Mouse (Mus musculus) retina, embryonic 14.5 days (tissue): Measurements from ENCODE around the gene Ldlr.
A peak's percentile ranks its signal among the peaks of the same experiment; 100 is the strongest.

ENCODE experiments used
- DNase-seq: peaks from one replicate; pipeline ENCODE4 v3.0.0-alpha.2; 2015; ENCODE audit warnings: low spot score

Gene Ldlr

DNA sequence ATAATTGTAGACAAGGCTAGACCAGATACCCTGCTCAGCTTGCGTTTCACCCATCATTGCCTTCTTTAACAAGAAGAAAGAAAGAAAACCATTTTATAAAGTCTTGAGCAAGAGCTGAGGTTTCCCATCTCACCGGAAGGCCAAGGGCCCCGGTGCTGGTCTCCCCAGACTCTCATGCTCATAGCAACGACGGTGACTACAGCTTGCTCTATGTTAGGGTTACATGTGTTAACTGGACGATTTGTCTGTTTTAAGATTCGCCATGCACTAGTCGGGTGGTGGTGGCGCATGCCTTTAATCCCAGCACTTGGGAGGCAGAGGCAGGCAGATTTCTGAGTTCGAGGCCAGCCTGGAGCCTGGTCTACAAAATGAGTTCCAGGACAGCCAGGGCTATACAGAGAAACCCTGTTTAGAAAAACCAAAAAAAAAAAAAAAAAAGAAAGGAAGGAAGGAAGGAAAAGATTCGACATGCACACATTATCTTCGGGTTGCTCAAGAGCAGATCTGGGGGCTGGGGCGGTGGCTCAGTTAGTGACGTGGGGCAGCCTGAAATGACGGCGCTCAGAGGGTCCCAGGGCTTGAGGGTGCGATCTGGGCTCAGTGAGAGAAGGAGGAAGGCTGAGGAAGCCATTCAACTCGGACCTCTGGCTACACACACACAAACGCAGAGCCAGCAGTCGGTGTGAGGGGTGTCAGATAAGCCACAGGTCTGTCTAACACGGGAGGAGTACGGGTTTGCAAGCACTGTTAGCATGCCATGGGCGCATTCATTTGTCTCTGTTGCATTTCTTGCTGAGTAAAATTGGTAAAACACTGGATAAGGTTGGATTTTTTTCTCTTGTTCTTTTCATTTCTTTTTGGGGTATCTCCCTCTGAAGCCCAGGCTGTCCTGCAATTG is 2.2 kb downstream of the Ldlr start:
- no peak for DNase-seq

DNA sequence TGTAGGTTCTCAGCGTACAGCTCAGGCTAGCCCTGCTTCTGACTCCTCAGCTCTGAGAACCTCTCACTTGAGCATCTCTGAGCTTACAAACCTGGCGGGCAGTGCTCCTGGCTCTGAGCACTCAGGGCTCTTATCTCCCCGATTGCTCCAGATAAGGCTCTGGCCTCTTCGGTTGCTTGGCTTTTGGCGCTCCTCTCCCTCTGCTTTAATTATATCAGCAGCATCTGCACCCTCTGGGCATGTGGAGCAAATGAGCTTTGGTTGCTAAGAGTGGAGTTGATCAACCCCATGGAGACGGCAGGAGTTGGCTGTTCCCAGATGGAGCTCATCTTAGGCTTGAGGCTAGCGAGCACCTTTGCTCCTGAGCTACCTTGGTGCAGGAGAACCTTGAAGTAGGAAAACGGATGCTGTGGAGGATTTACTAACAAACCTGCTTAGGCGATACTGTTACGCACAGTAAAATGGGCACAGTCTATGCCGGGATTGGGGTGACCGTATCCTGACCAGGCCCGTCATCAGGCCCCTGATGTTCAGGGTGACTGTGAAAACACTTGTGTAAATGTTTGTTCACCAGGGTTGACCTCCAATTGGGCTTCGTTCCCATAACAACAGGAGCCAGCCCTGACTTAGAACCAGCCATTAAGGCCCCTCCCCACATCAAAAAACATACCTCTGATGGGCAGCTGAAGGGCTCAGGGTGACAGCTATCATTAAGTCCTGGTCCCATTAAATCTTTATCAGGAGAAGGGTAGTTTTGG is 3.1 kb downstream of the Ldlr start:
- DNase-seq: no peak

DNA sequence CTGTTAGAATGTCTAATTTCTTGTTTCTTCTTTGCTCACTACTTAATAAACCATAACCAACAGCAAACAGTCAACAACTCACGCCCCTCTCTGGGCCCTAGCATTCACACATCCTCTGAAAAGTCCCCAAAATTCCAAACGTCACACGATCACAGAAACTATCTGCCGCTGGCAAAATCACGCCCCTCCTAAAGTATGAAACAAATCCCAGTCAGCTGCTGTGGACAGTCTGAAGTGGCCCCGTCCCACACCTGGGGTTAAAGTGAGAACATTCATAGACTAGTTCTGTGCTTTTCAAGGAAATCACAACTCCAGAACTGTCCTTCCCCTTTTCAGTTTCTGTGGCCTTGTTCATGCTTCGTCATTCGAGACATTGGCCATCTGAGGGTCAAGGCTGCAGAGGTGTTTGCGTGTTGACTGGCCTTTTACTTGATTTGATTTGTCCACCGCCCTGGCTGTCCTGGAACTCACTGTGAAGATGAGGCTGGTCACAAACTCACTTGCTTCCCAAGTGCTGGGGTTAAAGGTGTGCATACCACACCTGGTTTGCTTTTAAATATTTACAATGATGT is 5.1 kb downstream of the Ldlr start:
- DNase-seq: no peak

DNA sequence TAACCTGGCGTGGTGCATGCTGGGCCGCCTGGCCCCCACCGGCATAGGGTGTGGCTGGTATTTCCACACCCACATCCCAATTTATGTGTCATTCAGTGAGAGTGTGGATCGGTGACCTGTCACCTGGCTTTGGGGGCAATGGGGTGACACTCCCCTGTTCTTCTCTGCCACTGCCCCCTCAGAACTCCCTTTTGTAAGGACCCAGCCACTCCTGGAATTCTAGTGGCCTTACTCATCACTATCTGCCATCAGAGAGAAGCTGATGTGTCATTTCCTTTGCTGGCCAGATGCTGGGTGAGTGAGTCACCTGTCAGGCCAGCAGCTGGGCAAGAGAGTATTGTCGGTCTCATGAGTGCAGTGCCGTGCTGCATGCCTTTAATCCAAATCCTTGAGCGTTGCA is 6.0 kb downstream of the Ldlr start:
- DNase-seq: no peak

DNA sequence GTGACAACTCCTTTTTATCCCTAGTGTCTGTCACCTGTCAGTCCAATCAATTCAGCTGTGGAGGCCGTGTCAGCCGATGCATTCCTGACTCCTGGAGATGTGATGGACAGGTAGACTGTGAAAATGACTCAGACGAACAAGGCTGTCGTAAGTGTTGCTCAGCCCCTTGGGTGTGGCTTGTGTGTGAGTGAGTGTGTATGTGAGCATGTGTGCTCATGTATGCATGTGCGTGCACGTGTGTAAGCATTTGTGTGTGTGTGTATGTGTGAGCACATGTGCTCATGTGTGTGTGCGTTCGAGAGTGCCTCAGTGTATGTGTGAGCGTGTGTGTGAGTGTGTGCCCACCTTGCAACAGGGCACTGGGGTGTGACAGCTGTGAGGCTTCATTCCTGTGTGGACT is 9.0 kb downstream of the Ldlr start:
- no peak for DNase-seq

DNA sequence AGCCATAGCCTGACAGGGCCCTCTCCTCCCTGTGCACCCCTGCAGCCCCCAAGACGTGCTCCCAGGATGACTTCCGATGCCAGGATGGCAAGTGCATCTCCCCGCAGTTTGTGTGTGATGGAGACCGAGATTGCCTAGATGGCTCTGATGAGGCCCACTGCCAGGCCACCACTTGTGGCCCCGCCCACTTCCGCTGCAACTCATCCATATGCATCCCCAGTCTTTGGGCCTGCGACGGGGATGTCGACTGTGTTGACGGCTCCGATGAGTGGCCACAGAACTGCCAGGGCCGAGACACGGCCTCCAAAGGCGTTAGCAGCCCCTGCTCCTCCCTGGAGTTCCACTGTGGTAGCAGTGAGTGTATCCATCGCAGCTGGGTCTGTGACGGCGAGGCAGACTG is 10.2 kb downstream of the Ldlr start:
- no peak for DNase-seq

DNA sequence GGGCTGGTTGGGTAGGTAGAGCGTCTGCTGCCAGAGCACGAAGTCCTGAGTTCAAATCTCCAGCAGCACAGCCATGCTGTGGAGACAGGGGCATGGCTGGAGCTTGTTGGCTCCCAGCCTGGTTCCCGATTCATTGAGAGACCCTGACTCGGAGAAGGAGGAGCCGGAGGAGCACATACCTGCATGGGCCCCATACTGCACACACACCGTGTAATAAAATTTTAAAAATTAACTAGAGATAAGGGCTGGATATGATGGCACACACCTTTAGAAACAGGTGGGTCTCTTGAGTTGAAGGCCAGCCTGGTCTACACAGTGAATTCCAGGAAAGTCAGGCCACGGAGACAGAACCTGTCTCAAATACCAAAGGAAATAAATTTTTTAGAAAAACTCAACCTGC is 10.7 kb downstream of the Ldlr start:
- no peak for DNase-seq

DNA sequence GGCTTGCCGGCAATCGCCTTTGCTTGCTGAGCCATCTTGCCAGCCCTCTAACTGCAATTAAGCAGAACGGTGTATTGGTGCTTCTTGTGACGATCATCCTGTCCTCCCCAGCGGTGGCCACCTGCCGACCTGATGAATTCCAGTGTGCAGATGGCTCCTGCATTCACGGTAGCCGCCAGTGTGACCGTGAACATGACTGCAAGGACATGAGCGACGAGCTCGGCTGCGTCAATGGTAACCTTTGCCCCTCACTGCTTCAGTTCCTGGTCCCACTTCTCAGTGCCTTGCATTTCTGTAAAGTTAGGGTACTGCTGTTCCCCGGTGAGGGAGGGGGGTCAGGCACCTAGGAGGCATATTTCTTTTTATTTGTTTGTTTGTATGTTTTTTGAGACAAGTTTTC is 11.8 kb downstream of the Ldlr start:
- no peak for DNase-seq

DNA sequence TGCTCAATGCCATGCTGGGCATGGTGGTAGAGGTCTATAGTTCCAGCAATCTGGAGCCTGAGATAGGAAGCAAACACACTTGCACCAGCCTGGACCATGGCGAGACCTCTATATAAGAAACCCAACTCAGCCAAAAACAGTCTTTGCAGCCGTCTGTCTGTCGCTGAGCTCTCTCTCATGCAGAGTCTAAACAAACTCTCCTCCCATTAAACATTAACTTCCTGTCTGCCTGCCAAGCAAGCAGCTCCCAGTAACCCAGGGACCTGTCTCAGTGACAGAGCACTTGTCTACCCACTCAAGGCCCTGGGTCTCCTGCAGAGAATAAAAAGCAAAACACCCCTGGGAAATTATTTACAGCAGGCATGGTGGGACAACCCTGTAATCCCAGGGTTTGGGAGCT is 13.3 kb downstream of the Ldlr start:
- DNase-seq: no peak

DNA sequence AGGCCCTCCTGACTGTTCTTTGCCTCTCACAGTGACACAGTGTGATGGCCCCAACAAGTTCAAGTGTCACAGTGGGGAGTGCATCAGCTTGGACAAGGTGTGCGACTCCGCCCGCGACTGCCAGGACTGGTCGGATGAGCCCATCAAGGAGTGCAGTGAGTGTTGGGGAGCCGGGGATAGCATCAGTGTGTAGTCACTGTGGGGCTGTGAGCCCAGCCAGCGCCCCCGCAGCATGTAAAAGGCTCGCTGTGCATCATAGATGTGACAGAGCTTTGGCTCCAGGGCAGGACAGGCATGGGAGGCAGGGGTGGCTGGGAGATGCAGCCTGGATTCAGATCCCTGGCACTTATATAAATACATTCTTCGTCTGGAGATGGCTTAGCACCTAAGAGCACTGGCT is 13.9 kb downstream of the Ldlr start:
- no peak for DNase-seq

DNA sequence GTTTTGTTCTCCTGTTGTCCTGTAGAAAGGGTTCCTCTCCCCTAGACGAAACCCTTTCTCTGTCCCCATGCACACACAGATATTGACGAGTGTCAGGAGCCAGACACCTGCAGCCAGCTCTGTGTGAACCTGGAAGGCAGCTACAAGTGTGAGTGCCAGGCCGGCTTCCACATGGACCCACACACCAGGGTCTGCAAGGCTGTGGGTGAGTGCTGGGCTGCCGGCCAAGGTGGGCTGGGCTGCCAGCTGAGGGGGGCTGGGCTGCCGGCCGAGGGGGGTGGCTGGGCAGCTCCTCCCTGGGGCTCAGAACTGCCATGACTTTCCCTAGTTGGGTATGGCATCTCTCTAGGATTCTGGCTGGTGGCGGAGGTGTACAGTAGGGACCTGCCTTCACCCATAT is 15.5 kb downstream of the Ldlr start:
- DNase-seq: no peak

DNA sequence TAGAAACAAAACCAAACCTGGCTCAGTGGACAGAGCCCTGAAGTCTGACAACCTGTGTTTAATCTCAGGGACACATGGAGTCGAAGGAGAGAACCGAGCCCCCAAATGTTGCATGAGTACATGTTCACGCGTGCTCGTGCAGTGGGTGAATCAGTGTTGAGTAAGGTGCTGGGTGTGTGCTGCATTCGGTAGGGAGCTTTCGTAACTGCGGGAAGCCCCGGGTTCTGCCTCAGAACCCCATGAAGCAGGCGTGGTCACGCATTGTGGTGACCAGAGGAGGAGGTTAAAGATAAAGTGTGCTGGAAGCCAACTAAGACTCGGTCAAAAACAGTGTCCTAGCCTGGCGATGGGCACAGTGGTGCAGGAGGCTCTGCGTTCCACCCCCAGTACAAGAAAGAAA is 17.1 kb downstream of the Ldlr start:
- no peak for DNase-seq

DNA sequence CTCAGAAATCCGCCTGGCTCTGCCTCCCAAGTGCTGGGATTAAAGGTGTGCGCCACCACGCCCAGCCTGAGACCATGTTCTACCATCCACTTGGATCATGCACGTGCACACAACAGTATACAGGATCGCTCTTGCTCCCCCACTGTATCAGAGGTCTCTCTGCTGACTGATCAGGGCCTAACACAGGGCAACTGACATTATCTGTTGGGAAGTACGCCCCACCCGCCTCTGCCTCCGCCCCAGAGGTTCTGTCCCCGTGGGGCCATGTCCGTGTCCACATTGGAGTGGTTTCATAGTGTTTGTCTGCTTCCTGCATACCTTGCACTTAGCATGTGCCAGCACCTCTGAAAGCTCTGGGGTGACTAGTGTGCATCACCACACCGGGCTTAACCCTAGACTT is 18.2 kb downstream of the Ldlr start:
- DNase-seq: no peak

DNA sequence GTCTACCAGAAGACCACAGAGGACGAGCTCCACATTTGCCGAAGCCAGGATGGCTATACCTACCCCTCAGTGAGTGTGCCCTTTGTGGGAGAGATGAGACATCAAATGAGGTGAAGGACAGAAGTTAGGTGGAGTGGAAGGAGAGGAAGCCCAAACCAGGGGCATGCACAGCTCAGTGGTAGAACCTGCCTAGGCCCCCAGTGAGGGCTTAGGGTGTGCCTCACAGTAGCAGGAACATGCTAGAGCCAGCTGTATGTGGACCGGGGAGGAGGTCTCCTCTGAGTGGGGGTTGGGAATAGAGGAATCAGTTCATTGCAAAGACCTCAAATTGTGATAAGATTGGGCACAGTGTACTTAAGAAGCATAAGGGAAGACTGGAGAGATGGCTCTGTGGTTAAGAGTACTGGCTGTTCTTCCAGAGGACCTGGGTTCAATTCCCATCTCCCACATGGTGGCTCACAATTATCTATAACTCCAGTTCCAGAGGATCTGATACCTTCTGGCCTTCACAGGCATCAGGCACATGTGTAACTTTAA is 24.0 kb downstream of the Ldlr start:
- no peak for DNase-seq

DNA sequence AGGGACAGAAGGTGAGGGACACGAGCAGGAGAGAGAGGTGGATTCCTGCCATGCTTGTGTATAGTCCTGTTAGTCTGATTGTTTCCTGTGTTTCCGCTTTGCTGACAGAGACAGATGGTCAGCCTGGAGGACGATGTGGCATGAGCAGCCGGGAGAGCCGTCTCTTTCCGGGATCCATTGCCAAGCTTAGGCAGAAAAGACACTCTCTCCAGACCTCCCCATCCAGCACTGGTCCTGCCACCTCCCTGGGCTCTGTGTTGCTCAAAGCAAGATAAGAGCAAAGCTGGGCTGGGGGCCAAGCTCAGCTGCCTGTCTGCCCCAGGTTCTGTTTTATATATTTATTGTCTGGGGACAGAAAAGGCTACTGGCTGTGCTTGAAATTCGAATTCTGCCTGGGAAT is 24.8 kb downstream of the Ldlr start:
- DNase-seq: no peak

DNA sequence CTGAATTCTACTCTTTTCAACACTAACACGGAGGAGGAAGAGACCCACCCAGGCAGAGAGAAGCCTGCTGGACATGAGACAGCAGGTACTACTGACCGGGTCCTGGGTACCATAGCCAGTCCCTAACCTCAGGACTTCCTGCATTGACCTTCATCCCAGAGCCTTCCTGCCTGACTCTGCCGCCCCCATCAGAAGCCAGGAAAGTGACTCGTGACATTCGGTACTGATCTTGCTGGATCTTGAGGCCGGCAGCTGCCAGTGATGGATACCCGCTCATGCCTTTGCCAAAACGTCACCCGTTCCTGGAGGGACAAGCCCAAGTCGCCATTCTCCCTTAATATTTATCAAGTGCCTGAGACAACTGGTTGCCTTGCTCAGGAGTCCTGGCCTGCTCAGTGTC is 25.2 kb downstream of the Ldlr start:
- DNase-seq: no peak

DNA sequence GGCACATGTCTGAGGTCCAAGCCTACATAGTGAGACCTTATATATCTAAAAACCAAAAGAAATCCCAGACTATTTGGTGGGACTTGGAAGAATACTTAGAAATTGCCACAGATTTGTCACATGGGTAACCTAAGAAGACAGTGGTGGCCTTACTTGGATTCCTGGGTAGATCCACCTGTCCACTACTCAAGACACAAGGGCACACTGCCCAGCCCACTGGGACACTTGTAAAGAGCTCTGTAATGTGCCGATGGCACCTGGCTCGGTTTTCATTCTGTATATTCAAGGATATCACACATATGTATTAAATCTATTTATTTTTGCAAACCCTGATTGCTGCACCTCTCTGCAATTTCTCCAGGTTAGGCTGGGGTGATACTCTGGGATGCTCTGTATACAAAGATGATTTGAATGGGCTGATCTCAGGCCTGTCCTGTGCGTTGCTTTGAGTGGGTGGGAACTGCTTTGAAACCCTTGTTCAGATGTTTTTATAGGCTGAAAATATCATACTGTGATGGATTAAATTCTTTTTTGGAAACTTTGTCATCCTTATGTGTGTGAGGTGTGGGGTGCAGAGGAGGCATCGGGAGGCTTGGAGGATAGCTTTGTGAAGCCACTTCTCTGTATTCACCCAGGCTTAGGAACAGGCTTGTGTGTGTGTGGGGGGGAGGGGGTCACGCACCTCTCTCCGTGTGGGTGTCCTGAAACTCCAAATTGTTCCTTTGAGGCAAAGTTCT is 26.3 kb downstream of the Ldlr start:
- no peak for DNase-seq

DNA sequence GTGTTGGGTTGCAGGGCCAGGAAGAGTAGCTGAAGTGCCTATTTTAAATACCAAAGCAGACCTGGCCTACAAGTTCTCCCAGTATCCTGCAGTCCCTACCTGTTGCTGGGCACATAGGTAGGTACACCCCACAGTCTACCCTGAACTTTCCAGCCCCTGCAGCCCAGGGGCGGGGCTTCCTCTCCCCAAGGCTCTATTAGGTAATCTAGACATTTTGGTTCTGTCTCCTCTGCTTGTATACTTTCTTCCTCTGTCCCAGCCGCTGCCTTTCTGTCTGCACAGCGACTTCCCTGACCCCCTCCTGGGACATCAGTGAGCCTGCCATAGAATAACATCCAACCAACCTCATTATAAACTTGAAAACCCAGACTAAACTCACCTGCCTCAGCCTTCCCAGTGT is 27.1 kb downstream of the Ldlr start:
- DNase-seq: no peak

DNA sequence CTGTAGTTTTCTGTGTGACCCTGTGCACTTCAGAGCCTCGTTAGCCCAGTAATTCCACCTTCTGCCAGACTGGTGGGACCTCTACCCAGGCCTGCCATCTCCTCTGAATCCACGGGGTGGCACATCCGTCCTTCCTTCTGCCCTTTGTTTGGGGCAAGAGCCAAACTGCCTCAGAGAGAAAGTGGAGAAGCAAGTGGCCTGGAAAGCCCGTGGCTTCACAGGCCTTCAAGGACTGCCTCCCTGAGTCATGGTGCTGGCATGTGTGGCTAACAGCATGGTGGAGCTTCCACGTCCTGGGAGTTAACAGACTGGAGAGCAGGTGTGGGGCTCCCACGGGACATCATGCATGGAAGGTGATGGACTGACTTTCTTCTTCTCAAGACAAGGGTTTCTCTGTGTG is 28.1 kb downstream of the Ldlr start:
- peak; percentile 24 for DNase-seq

DNA sequence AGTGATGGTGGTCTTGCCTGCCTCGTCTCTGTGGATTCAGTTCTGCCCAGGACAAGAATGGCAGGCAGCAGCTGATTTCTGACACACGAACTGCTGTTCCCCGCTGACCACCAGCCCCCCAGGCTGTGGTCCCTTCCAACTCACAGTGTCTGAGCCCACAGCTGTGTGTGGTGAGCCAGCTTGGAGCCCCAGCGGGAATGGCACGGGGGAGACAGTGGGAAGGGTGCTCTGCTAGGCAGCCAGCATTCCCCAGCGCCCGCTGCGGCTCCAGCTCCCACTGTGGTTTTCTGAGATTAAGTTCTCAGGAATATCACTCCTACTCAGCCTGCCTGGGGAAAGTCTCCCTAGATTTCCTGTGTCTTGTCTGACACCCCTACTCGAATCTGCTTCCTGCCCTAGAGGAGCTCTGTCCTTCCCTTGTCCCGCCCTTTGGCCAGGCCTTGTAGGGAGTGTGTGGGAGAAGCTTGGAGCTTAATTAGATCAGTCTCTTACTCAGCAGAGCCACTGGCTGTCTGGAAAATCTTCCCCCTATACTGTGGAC is 29.0 kb downstream of the Ldlr start:
- DNase-seq: no peak

DNA sequence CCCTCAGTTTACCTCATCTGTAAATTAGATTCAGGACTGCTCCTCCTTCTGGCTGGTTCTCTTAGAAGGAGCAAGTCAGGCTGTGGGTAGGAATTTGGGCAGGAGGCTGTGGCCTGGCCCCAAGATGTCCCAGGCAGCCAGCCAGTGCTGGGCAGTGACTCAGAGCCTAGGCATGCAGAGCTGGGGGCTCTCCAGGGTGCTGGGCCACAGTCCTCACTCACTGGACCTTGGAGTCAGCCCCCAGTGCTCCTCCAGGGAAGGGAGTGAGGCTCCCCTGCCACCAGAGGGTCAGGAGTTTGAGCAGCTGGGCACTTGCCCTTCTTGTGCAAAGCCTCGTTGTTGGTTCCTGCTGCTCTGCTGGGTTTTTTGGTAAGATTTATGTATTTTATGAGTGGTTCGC is 30.7 kb downstream of the Ldlr start:
- no peak for DNase-seq
